Mouse (Mus musculus) embryonic stem cell, embryonic (primary cell): ENCODE data around the gene Hes2.

Experiments
- CTCF ChIA-PET, 4 experiments: fragments of 300-600 bp in 2 of 4; fragments of 350-600 bp in 2 of 4; sonication (Branson Sonifier 250); formaldehyde crosslinking; loops; one replicate each; lab custom pipeline; 2022; ENCODE audit warnings: inconsistent platforms in 2 of 4; lab: Charles Lee
- POLR2A ChIA-PET, 4 experiments: fragments of 300-600 bp in 2 of 4; fragments of 350-600 bp in 2 of 4; sonication (Branson Sonifier 250); formaldehyde crosslinking; loops; one replicate each; lab custom pipeline; 2022; ENCODE audit warnings: antibody characterized with exemption in 4 of 4, inconsistent platforms in 1 of 4; lab: Charles Lee

Gene Hes2

GRCm38 (mm10) chr4:152158585-152159284 lies at the start of gene Hes2:
Gene Hes2, plus strand, starts transcription at chr4:152158867.
- CTCF ChIA-PET: interaction anchor here (0.5 to 3.5 kb wide), 26 partner anchors 11 to 1866 kb away, joined by 3 to 18 read pairs (median 4); partner anchors contain the start of gene Rnf207 (in 1 of the 4)

GRCm38 (mm10) chr4:152109509-152109908 lies 49.2 kb upstream of the Hes2 start:
- ChIA-PET CTCF (interaction anchor here in 3 of 4 experiments (0.6 to 4.1 kb wide), 3 partner anchors 10 to 56 kb away, joined by 3 to 70 read pairs (median 3); partner anchors contain the start of gene Tnfrsf25 (in 1 of the 3)), POLR2A (interaction anchor here in 2 of 4 experiments (0.6 to 9.1 kb wide), 4 partner anchors 9 to 24 kb away, joined by 3 to 98 read pairs (median 48); partner anchors contain the start of gene Tnfrsf25 (in 2 of the 2))

More at GRCm38 (mm10) chr4:152158585-152159284, at the start of gene Hes2:
- POLR2A ChIA-PET: interaction anchor here in 3 of 4 experiments (0.5 to 2.0 kb wide), 10 partner anchors 10 to 129 kb away, joined by 3 to 11 read pairs (median 4); partner anchors contain the start of gene Acot7 (in 1 of the 3)

- POLR2A ChIA-PET: no interaction called here
- CTCF ChIA-PET: interaction anchor here in 1 of 4 experiments (1.2 kb wide), 1 partner anchor 20 kb away, joined by 3 read pairs; no protein-coding TSS in a partner anchor
These were observed 48.0 kb upstream of the Hes2 start for GRCm38 (mm10) chr4:152110689-152111088.

GRCm38 (mm10) chr4:152112329-152112728 lies 46.3 kb upstream of the Hes2 start:
- POLR2A ChIA-PET: interaction anchor here in 1 of 4 experiments (1.1 to 14.9 kb wide), 3 partner anchors 11 to 23 kb away, joined by 3 to 136 read pairs (median 7); no protein-coding TSS in a partner anchor

GRCm38 (mm10) chr4:152114080-152114479 lies 44.6 kb upstream of the Hes2 start:
- CTCF ChIA-PET: interaction anchor here in 3 of 4 experiments (0.6 to 3.1 kb wide), 13 partner anchors 11 to 132 kb away, joined by 3 to 22 read pairs (median 4); no protein-coding TSS in a partner anchor

More at GRCm38 (mm10) chr4:152112329-152112728, 46.3 kb upstream of the Hes2 start:
- CTCF ChIA-PET: interaction anchor here in 2 of 4 experiments (1.0 to 3.1 kb wide), 5 partner anchors 9 to 22 kb away, joined by 3 to 22 read pairs (median 3); no protein-coding TSS in a partner anchor

GRCm38 (mm10) chr4:152115921-152116612 lies 42.6 kb upstream of the Hes2 start, which contains the start of gene Tnfrsf25:
Gene Tnfrsf25, plus strand, starts transcription at chr4:152115934.
- POLR2A ChIA-PET: interaction anchor here (0.5 to 14.9 kb wide), 23 partner anchors 10 to 1438 kb away, joined by 3 to 136 read pairs (median 3); partner anchors contain the start of genes Klhl21 (in 1 of the 4) and Phf13 (in 1 of the 4)
- CTCF ChIA-PET: interaction anchor here (0.6 to 12.9 kb wide), 23 partner anchors 8 to 171 kb away, joined by 3 to 230 read pairs (median 4); partner anchors contain the start of gene Nol9 (in 1 of the 4)

More at GRCm38 (mm10) chr4:152114080-152114479, 44.6 kb upstream of the Hes2 start:
- POLR2A ChIA-PET: interaction anchor here in 3 of 4 experiments (1.2 to 14.9 kb wide), 5 partner anchors 12 to 82 kb away, joined by 3 to 136 read pairs (median 3); no protein-coding TSS in a partner anchor

GRCm38 (mm10) chr4:152117538-152117937 lies 41.1 kb upstream of the Hes2 start:
- ChIA-PET POLR2A (interaction anchor here in 2 of 4 experiments (0.9 to 14.9 kb wide), 9 partner anchors 10 to 121 kb away, joined by 3 to 136 read pairs (median 7); partner anchors contain the start of gene Phf13 (in 1 of the 2)), CTCF (interaction anchor here in 2 of 4 experiments (0.8 to 12.9 kb wide), 11 partner anchors 8 to 145 kb away, joined by 3 to 230 read pairs (median 4); no protein-coding TSS in a partner anchor)

GRCm38 (mm10) chr4:152119396-152120292 lies 39.0 kb upstream of the Hes2 start:
- CTCF ChIA-PET: interaction anchor here (0.6 to 12.9 kb wide), 60 partner anchors 9 to 1579 kb away, joined by 3 to 230 read pairs (median 4); partner anchors contain the start of genes Zbtb48 (in 2 of the 4), Espn (in 1 of the 4), Nol9 (in 1 of the 4) and Plekhg5 (in 1 of the 4)
- POLR2A ChIA-PET: interaction anchor here in 3 of 4 experiments (0.7 to 14.9 kb wide), 33 partner anchors 8 to 163 kb away, joined by 3 to 136 read pairs (median 4); partner anchors contain the start of genes Espn (in 1 of the 3), Klhl21 (in 1 of the 3) and Phf13 (in 1 of the 3)

GRCm38 (mm10) chr4:152120311-152121182 lies 38.1 kb upstream of the Hes2 start:
- CTCF ChIA-PET: interaction anchor here (0.5 to 12.9 kb wide), 52 partner anchors 8 to 304 kb away, joined by 3 to 230 read pairs (median 4); partner anchors contain the start of genes Zbtb48 (in 2 of the 4), Espn (in 1 of the 4), Nol9 (in 1 of the 4) and Plekhg5 (in 1 of the 4)
- POLR2A ChIA-PET: interaction anchor here (0.5 to 14.9 kb wide), 35 partner anchors 9 to 164 kb away, joined by 3 to 136 read pairs (median 4); partner anchors contain the start of genes Espn (in 1 of the 4) and Klhl21 (in 1 of the 4)

GRCm38 (mm10) chr4:152121183-152121505 lies 37.5 kb upstream of the Hes2 start:
- ChIA-PET POLR2A (interaction anchor here (0.7 to 14.9 kb wide), 22 partner anchors 10 to 131 kb away, joined by 3 to 136 read pairs (median 4); partner anchors contain the start of genes Espn (in 1 of the 4) and Klhl21 (in 1 of the 4)), CTCF (interaction anchor here (0.5 to 12.9 kb wide), 23 partner anchors 8 to 304 kb away, joined by 3 to 230 read pairs (median 4); no protein-coding TSS in a partner anchor)

- CTCF ChIA-PET: interaction anchor here (0.5 to 12.9 kb wide), 17 partner anchors 8 to 173 kb away, joined by 3 to 230 read pairs (median 3); partner anchors contain the start of genes Icmt (in 1 of the 4) and Tnfrsf25 (in 1 of the 4)
- POLR2A ChIA-PET: interaction anchor here in 3 of 4 experiments (0.6 to 14.9 kb wide), 15 partner anchors 5 to 133 kb away, joined by 3 to 136 read pairs (median 4); partner anchors contain the start of gene Tnfrsf25 (in 2 of the 3)
These were observed 34.2 kb upstream of the Hes2 start for GRCm38 (mm10) chr4:152124361-152124961.

- POLR2A ChIA-PET: interaction anchor here in 3 of 4 experiments (0.6 to 14.9 kb wide), 22 partner anchors 6 to 134 kb away, joined by 3 to 136 read pairs (median 4); partner anchors contain the start of genes Tnfrsf25 (in 2 of the 3) and Nol9 (in 1 of the 3)
- CTCF ChIA-PET: interaction anchor here (0.6 to 12.9 kb wide), 27 partner anchors 8 to 1439 kb away, joined by 3 to 230 read pairs (median 4); partner anchors contain the start of genes Tnfrsf25 (in 3 of the 4), Hes2 (in 1 of the 4) and Icmt (in 1 of the 4)
These were observed 33.3 kb upstream of the Hes2 start for GRCm38 (mm10) chr4:152125161-152126025.
